Mouse (Mus musculus) limb, embryonic 15.5 days (tissue): ENCODE data around the gene Arhgap45. TPM values are rescaled to one million over a fixed set of nuclear protein-coding genes. Genes with fewer than 3 reads are reported as not detected.
A peak's percentile ranks its signal among the peaks of the same experiment; 100 is the strongest.

ENCODE experiments used
- ATAC-seq: fragments of 200-750 bp; cut with Nextera tagmentation; 2 replicates; pipeline ENCODE4 v1.8.0; 2017; ENCODE audit warnings: low read depth, moderate TSS enrichment; ENCODE audit not compliant: insufficient number of reproducible peaks, low FRiP score, low TSS enrichment
- H3K27ac ChIP-seq: fragments of 300-500 bp; sonication (generic); 2 replicates; pipeline ENCODE4 v1.5.1; 2015; ENCODE audit warnings: moderate library complexity, mild to moderate bottlenecking, inconsistent platforms
- H3K27me3 ChIP-seq: fragments of 300-500 bp; sonication (generic); 2 replicates; pipeline ENCODE4 v1.6.1; 2015; ENCODE audit warnings: inconsistent platforms
- H3K36me3 ChIP-seq: fragments of 300-500 bp; sonication (generic); 2 replicates; pipeline ENCODE4 v1.6.1; 2015; ENCODE audit warnings: inconsistent platforms
- H3K4me1 ChIP-seq: fragments of 300-500 bp; sonication (generic); 2 replicates; pipeline ENCODE4 v1.6.1; 2015; ENCODE audit warnings: inconsistent platforms
- H3K4me2 ChIP-seq: fragments of 300-500 bp; sonication (generic); 2 replicates; pipeline ENCODE4 v1.6.1; 2015; ENCODE audit warnings: mild to moderate bottlenecking, inconsistent platforms
- H3K4me3 ChIP-seq: fragments of 300-500 bp; sonication (generic); 2 replicates; pipeline ENCODE4 v1.5.1; 2015; ENCODE audit warnings: mild to moderate bottlenecking, inconsistent platforms
- H3K9ac ChIP-seq: fragments of 300-500 bp; sonication (generic); 2 replicates; pipeline ENCODE4 v1.6.1; 2015; ENCODE audit warnings: inconsistent platforms
- H3K9me3 ChIP-seq: fragments of 300-500 bp; sonication (generic); 2 replicates; pipeline ENCODE4 v1.6.1; 2016; ENCODE audit warnings: inconsistent platforms
- WGBS: fragments of 180-500 bp; shearing (Covaris S2); methylation state at CpG from one replicate; pipeline ENCODE4 v1.1.7; 2015; 5-methylcytosine and 5-hydroxymethylcytosine counted together
- polyA plus RNA-seq: library from polyadenylated mRNA; unstranded; fragments of >200 nt; fragmentation: Nextera tagmentation; extraction: Ambion mirVana; gene quantifications from 2 replicates; pipeline ENCODE4 v1.2.1, GENCODE M21; 2015

Gene Arhgap45
- polyA plus RNA-seq, 1 experiment from 2014 or later, result 6.4 TPM

DNA sequence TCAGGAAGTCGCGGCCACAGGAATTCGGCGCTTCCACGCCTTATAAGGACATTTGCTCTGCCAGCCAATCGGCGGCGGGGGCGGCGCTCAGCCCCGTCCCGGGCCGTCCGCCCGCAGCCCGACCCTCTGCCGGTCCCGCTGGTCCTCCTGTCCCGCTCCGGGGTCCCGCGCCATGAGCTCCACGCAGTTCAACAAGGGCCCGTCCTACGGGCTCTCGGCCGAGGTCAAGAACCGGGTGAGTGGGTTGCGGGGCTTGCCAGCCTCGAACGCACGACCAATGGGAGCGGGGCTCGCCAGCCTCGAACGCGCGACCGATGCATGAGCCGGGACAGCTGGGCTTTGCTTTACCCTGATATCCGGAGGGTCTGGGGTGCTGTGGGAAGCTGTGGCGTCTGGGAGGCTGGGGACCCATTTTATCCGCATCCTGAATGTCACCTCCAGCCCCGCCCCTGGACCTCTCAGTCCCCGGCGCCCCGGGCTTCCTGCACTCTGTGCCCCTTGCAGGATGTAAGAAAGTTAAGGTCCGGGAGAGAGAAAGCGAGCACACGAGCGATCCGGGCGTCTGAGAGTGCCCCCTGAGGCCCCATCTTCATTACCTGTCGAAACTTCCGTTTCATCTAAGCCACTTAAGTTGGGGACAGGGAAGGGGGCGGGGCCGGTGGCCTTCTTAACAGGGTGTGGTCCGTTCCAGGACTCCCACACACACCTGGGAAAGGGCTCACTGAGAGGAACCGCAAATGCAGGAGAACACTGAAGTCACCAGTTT is 27.8 kb upstream of the Arhgap45 start, which contains the start of gene Cnn2:
Gene Cnn2, plus strand, starts transcription at position 79 of the 766 bp plus-strand sequence.
- Histone ChIP-seq H3K4me3 (peak within 1 kb of the TSS; percentile 61), H3K9me3 (no peaks in the 10 kb centered on the region), H3K36me3 (peaks cover 30% of the 10 kb centered on the region), H3K4me1 (peaks cover 43% of the 10 kb centered on the region), H3K27ac (peak within 1 kb of the TSS; percentile 99), H3K4me2 (peak within 1 kb of the TSS; percentile 92), H3K9ac (peak within 1 kb of the TSS; percentile 67), H3K27me3 (no peaks in the 10 kb centered on the region)
- ATAC-seq, result no peak
- WGBS, result under 1% methylated on average over 59 of the region's 59 CpGs

- Histone ChIP-seq H3K27ac (peak overlapping the region; percentile 99), H3K9me3 (no peaks in the 10 kb centered on the region), H3K9ac (peak overlapping the region; percentile 67), H3K27me3 (no peaks in the 10 kb centered on the region), H3K36me3 (peaks cover 36% of the 10 kb centered on the region), H3K4me1 (peaks cover 43% of the 10 kb centered on the region), H3K4me3 (peak overlapping the region; percentile 61), H3K4me2 (peak overlapping the region; percentile 92)
- WGBS, result 23% methylated on average over 8 of the region's 8 CpGs
- ATAC-seq, result no peak
Measured at GRCm38 (mm10) chr10:79989272-79989786, 27.1 kb upstream of the Arhgap45 start.

DNA sequence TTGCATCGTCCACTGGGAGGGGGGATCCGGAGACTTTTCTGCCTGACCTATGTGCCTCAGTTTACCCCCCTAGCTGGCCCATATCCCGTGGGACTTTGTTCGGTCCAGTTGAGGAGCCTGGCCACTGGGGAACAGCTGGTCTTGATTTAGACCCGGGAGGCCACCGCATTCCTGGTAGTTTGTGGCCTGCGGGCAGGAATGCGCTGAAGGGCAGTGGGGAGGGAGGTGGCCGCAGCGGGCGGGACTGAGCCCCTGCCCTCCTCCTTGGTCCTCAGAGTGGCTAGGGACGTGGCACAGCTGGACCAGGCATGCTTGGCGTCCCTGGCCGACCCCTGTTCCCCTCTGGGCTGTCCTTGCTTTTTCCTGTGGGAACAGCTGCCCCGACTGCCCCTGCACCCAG is 26.6 kb upstream of the Arhgap45 start:
- H3K4me3 ChIP-seq, result peak overlapping the region; percentile 61
- H3K27me3 ChIP-seq, result no peaks in the 10 kb centered on the region
- 12% methylated on average over 14 of the region's 15 CpGs for WGBS
- peak overlapping the region; percentile 1; the same call in 1 of the 2 replicates for H3K9ac ChIP-seq
- no peak for ATAC-seq
- H3K9me3 ChIP-seq, result no peaks in the 10 kb centered on the region
- peak overlapping the region; percentile 70 for H3K27ac ChIP-seq
- peak overlapping the region; percentile 92 for H3K4me2 ChIP-seq
- peaks cover 42% of the 10 kb centered on the region for H3K36me3 ChIP-seq
- peaks cover 43% of the 10 kb centered on the region for H3K4me1 ChIP-seq

DNA sequence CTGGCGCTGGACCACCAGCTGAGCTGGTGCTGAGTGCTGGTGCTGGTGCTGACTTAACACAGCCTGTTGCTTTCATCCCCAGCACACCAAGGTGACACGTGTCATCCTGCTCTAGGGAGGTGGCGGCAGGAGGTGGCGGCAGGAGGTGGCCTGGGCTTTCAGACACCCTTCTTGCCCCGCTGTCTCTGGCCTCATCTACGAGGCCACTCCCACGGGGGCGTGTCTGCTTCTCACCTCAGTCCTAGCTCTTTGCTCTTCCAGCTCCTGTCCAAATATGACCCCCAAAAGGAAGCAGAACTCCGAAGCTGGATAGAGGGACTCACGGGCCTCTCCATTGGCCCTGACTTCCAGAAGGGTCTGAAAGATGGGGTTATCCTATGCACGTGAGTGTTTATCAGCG is 25.4 kb upstream of the Arhgap45 start:
- Histone ChIP-seq H3K9me3 (no peaks in the 10 kb centered on the region), H3K9ac (no peak overlapping the region), H3K4me3 (no peak overlapping the region), H3K36me3 (peaks cover 45% of the 10 kb centered on the region), H3K27ac (no peak overlapping the region), H3K4me2 (no peak overlapping the region), H3K4me1 (peaks cover 39% of the 10 kb centered on the region), H3K27me3 (no peaks in the 10 kb centered on the region)
- WGBS, result 72% methylated on average over 12 of the region's 12 CpGs
- ATAC-seq, result no peak

GRCm38 (mm10) chr10:79991548-79991947 is 24.9 kb upstream of the Arhgap45 start:
- H3K36me3 ChIP-seq, result peaks cover 45% of the 10 kb centered on the region
- no peak overlapping the region for H3K27ac ChIP-seq
- ATAC-seq, result no peak
- 90% methylated on average over 6 of the region's 6 CpGs for WGBS
- no peak overlapping the region for H3K4me2 ChIP-seq
- no peaks in the 10 kb centered on the region for H3K27me3 ChIP-seq
- H3K9me3 ChIP-seq, result no peaks in the 10 kb centered on the region
- H3K9ac ChIP-seq, result no peak overlapping the region
- peaks cover 34% of the 10 kb centered on the region for H3K4me1 ChIP-seq
- no peak overlapping the region for H3K4me3 ChIP-seq

- ATAC-seq, result no peak
- no peak overlapping the region for H3K4me2 ChIP-seq
- no peak overlapping the region for H3K27ac ChIP-seq
- H3K4me1 ChIP-seq, result peaks cover 25% of the 10 kb centered on the region
- H3K4me3 ChIP-seq, result no peak overlapping the region
- no peak overlapping the region for H3K9ac ChIP-seq
- peaks cover 13% of the 10 kb centered on the region; the same call in 1 of the 2 replicates for H3K27me3 ChIP-seq
- peaks cover 45% of the 10 kb centered on the region for H3K36me3 ChIP-seq
- no peaks in the 10 kb centered on the region for H3K9me3 ChIP-seq
- 85% methylated on average over 16 of the region's 16 CpGs for WGBS
Measured at GRCm38 (mm10) chr10:79994397-79995115, 21.9 kb upstream of the Arhgap45 start.

- H3K4me2 ChIP-seq, result no peak overlapping the region
- H3K27ac ChIP-seq, result 0 out of 2 replicates have a peak overlapping the region, but pooled peaks have one; percentile 3
- H3K4me1 ChIP-seq, result peaks cover 19% of the 10 kb centered on the region
- H3K36me3 ChIP-seq, result peaks cover 45% of the 10 kb centered on the region
- ATAC-seq, result no peak
- H3K27me3 ChIP-seq, result peaks cover 16% of the 10 kb centered on the region; the same call in 1 of the 2 replicates
- 86% methylated on average over 1 of the region's 1 CpGs for WGBS
- H3K9ac ChIP-seq, result no peak overlapping the region
- no peak overlapping the region for H3K4me3 ChIP-seq
- H3K9me3 ChIP-seq, result no peaks in the 10 kb centered on the region
Measured at GRCm38 (mm10) chr10:79995636-79996035, 20.8 kb upstream of the Arhgap45 start.

DNA sequence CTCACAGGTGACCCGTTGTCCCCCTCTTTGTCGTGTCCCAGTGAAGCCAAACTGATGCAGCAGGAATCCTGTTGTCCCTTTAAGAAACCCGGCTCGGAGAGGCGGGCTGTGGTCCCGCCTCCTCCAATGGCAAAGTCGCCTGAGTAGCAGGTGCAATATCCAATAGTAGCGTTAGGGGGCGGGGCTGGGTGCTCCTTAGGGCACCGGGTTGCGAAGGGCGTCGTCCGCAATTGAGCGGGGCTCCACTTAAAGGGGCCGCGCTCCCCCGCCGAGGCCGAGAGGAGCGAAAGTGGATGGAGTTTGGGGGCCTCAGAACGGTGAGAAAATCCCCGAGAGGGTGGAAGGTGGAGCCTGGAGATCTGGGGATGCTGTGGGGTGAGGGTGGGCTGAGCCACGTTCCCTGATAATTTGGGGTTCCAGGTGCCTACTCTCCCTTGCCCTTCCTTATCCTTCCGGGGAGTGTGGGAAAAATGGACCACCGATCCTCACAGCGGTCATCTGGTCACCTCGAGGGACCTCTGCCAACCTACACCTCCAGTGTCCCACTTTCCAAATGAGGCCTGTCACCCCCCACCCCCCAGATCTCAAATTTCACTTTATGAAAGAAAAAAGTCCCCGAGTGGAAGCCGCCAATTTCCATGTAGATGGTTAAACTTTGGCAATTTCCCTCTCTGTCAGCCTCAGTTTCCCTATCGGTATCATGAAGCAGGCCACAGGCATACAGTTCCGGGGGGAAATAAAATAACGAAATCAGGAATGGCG is 20.0 kb upstream of the Arhgap45 start, which contains the start of gene Abca7:
Gene Abca7, plus strand, starts transcription at position 223 of the 762 bp plus-strand sequence.
- ATAC-seq, result peak; percentile 74
- WGBS, result under 1% methylated on average over 34 of the region's 34 CpGs
- Histone ChIP-seq H3K4me2 (peak within 1 kb of the TSS; percentile 88), H3K4me1 (peaks cover 19% of the 10 kb centered on the region), H3K36me3 (peaks cover 38% of the 10 kb centered on the region), H3K9ac (peak within 1 kb of the TSS; percentile 35; the same call in 1 of the 2 replicates), H3K27ac (peak within 1 kb of the TSS; percentile 54), H3K27me3 (peaks cover 19% of the 10 kb centered on the region; the same call in 1 of the 2 replicates), H3K9me3 (no peaks in the 10 kb centered on the region), H3K4me3 (peak within 1 kb of the TSS; percentile 51)

- Histone ChIP-seq H3K36me3 (peaks cover 30% of the 10 kb centered on the region), H3K9ac (no peak overlapping the region), H3K4me3 (peak overlapping the region; percentile 51), H3K4me1 (peaks cover 19% of the 10 kb centered on the region), H3K27ac (peak overlapping the region; percentile 54; the same call in 1 of the 2 replicates), H3K4me2 (peak overlapping the region; percentile 88), H3K27me3 (peaks cover 26% of the 10 kb centered on the region), H3K9me3 (no peaks in the 10 kb centered on the region)
- peak; percentile 55; the same call in 1 of the 2 replicates for ATAC-seq
- under 1% methylated on average over 35 of the region's 35 CpGs for WGBS
Measured at GRCm38 (mm10) chr10:79997034-79997760, 19.3 kb upstream of the Arhgap45 start.

- Histone ChIP-seq H3K9me3 (no peaks in the 10 kb centered on the region), H3K4me1 (peaks cover 24% of the 10 kb centered on the region), H3K27ac (no peak overlapping the region), H3K4me3 (peak overlapping the region; percentile 51), H3K36me3 (peaks cover 24% of the 10 kb centered on the region), H3K9ac (no peak overlapping the region), H3K4me2 (peak overlapping the region; percentile 88), H3K27me3 (peaks cover 32% of the 10 kb centered on the region)
- WGBS, result 9% methylated on average over 15 of the region's 15 CpGs
- ATAC-seq, result no peak
Measured at GRCm38 (mm10) chr10:79997819-79998218, 18.6 kb upstream of the Arhgap45 start.
